Mouse (Mus musculus) brain, embryonic 18.5 days (tissue): ENCODE results near the gene Marf1.
"Not testable (repeated sequence)": the region's sequence is repeated elsewhere in the genome, so short reads cannot be mapped to it uniquely, and the experiment has no call there.

Experiments used
- DNase-seq: peaks from one replicate; pipeline ENCODE4 v3.0.0-alpha.2; 2012; ENCODE audit warnings: low read depth, low spot score

Gene Marf1

GRCm38 (mm10) chr16:14162988-14163416 is at the start of gene Marf1, which contains the start of gene Nde1:
Marf1 (minus strand) TSS chr16:14163351.
Nde1 (plus strand) TSS chr16:14163275.
- peak; percentile 46 for DNase-seq

DNA sequence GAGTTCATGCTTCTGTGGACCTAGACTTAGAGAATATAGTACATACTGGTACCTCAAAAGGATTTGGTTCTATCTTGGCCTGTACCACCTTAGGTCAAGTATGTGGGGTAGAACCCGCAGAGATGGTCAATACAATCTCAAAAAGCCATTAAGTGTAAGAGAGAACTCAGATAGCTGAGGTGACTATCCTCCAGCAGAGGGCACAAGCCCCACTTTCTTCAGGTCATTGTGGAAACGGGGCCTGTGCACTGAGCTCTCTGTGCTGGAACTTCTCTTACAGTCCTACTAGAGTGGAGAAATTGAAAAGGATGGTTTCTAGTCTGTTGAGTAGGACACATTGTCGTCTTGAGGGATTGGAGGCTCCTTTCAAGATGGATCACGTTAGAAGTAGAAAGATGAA is 35.6 kb upstream of the Marf1 start:
- DNase-seq, result no peak

GRCm38 (mm10) chr16:14195427-14195826 is 32.3 kb upstream of the Marf1 start:
- DNase-seq, result no peak

DNA sequence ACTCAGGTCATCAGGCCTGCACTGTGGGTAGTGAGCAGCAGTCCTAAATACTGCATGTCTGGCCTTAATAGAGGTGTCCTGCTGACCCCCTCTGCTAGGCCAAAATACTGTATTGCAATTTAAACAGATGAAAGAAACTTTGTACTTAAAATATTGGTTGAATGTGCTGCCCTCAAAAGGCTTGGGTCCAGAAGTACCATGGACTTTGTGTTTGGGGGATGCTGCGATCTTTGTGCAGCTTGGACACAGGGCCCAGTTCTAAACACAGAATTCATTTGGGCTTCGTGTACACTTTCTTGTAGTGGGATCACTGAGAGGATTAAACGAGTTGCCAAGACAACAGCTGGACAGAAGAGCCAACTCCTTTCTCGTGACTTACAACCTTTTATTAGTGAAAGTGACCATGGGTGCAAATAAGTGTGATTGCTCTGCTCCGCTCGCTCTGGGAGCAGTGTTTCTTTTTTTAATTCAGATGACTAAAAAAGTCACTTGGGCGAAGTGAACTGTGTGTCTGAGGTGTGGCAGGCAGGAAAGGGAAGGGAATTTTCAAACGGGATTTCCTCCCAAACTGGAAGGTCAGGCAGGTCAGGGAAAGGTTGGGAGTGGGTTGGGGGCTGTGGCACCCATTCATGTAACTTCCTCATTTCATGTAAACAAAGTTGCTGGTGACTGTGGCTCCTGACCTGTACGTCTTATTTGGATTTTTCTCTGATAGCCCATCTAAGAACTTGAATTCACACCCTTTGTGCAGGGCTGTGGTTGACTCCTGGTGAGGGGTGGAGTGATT is 31.2 kb upstream of the Marf1 start:
- DNase-seq, result no peak

GRCm38 (mm10) chr16:14185516-14185915 is 22.4 kb upstream of the Marf1 start:
- DNase-seq, result no peak

- no peak for DNase-seq
Observed at GRCm38 (mm10) chr16:14183856-14184255, 20.7 kb upstream of the Marf1 start.

DNA sequence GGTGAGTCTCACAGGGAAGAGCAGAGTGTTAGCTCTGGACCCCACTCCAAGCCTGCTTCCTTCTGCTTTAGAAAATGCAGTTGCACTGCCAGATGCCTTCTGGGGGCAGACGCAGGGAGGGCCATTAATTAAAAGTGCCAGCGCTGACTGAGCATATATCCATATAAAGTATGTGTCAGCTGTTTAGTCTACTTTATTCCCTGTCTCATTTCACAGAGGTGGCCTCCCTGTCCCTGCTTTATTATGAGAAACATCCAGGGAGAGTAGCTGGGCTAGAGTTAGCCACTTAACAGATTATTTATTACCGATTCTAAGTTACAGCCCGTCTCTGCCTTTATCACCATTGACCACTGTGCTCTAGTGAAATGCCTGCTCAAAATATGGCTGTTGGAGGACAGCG is 19.2 kb upstream of the Marf1 start:
- no peak for DNase-seq

GRCm38 (mm10) chr16:14180163-14180733 is 17.1 kb upstream of the Marf1 start:
- no peak for DNase-seq

DNA sequence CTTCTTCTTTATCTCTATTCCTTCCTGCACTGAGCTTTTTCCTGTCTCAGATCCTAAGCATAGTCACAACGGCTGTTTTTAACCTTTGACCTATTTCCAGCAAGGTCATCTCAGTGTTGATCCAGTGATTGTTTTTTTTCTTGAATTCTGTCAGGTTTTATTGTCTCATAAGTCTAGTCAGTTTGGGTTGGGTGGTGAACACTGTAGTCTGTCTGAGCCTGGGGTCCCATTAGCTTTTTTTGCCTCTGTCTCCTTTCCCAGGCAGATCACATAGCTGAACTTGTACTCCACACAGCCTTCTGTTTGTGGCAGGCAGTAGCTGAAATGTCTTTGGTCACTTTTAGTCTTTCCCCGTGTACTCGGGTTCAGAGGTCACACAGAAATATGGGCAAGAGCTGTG is 14.9 kb upstream of the Marf1 start:
- no peak for DNase-seq

GRCm38 (mm10) chr16:14169706-14170105 is 6.6 kb upstream of the Marf1 start:
- no peak for DNase-seq

DNA sequence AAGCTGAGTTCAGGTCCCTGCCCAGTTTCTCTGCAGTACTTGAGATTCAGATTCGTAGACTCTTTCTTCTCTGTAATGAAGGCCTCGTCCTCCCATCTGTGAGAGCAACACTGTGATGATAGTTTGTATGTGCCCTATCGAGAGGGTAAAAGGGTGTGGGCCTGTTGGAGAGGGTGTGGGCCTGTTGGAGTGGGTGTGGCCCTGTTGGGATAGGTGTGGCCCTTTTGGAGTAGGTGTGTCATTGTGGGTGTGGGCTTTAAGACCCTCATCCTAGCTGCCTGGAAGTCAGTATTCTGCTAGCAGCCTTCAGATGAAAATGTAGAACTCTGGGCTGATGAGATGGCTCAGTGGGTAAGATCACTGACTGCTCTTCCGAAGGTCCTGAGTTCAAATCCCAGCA is 3.3 kb upstream of the Marf1 start:
- no peak for DNase-seq

GRCm38 (mm10) chr16:14163731-14164130 is 580 bp upstream of the Marf1 start:
- no peak for DNase-seq

DNA sequence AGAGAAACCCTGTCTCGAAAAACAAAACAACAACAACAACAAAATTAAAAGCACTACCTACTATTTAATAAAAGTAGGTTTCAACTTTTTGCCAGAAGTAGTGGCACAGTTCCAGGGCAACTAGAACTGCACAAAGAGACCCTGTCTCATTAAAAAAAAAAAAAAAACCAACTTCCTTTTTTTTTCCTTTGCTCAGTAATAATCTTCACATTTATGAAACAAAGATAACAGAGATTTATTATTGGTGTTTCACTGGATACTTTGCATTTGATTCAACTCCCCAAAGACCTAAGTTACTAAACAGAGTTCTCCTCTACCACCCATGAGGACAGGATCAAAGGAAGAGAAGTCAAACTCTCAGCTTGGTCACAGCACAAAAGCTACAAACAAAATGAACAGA is 2.2 kb downstream of the Marf1 start:
- DNase-seq, result no peak

- peak; percentile 60 for DNase-seq
Observed at GRCm38 (mm10) chr16:14159746-14160131, 3.4 kb downstream of the Marf1 start.

DNA sequence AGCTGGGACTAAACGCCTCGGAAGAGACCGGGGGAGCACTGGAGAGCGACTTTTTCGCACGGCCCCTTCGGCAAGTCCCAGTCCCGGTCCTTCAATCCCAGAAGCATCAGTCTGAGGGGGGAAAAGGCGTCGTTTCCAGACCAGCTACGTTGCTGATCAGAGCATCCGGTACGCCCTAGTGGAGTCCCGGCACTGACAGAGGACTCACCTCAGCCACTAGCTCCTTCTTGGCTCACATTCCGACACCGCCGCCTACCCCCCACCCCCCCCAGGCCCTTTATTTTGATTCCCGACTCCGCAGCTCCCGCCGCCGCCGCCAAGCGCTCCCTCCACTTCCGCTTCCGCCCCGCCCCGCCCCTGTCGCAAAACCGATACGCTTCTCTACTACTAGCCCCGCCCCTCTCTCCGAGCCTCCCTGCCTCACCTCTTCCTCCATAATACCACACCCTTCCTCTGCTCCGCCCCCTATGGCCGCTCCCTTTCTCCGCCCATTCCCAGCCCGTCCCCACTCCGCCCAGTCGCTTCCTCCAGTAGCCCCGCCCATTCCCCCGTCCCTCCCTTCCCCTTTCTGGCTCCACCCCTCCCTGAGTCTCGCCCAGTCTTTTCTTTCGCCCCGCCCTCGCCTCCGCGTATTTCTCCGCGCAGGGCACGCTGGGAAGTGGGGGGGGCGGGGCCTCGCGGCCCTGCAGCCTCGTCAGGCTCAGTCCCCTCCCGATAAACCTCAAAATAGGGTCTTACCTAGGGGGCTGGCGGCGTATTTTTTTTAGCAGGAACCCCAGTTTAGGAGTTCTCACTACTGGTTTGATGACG is 4.0 kb downstream of the Marf1 start:
- peak; percentile 98 for DNase-seq

- no peak for DNase-seq
Observed at GRCm38 (mm10) chr16:14158536-14158935, 4.6 kb downstream of the Marf1 start.

- DNase-seq, result no peak
Observed at GRCm38 (mm10) chr16:14156312-14156711, 6.8 kb downstream of the Marf1 start.

- DNase-seq, result not testable (repeated sequence)
Observed at GRCm38 (mm10) chr16:14155638-14156037, 7.5 kb downstream of the Marf1 start.

GRCm38 (mm10) chr16:14151718-14152117 is 11.4 kb downstream of the Marf1 start:
- DNase-seq, result no peak

DNA sequence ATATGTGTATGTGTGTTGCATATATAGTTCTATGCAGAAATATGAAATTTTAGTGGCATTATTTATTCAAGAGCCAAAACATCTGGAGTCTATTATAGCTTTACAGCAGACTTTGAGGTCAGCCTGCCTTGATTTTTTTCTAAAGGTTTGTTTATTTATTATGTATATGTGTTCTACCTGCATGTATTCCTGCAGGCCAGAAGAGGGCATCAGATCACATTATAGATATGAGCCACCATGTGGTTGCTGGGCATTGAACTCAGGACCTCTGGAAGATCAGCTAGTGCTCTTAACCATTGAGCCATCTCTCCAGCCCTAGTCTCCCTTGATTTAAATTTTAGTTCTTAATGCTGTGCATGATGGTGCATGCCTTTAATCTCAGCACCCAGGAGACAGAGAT is 15.4 kb downstream of the Marf1 start:
- DNase-seq, result no peak

- DNase-seq, result no peak
Observed at GRCm38 (mm10) chr16:14143298-14143697, 19.9 kb downstream of the Marf1 start.

GRCm38 (mm10) chr16:14139106-14139505 is 24.0 kb downstream of the Marf1 start:
- DNase-seq, result no peak
